33 mouse cellular contexts compared by ENCODE assay signal in genomic region chr8:69741231-69741630, GRCm38 (mm10). TPM values are rescaled to one million over a fixed set of nuclear protein-coding genes. Genes with fewer than 3 reads are reported as not detected.
DNase-seq lines count a peak whose midpoint lies in the region; ATAC-seq and TF ChIP-seq lines count a peak whose summit lies in the region.
"Had no signal": no experiment of that assay in that cellular context is flagged by ENCODE, and none has a peak within 500 bp of the region (broad histone marks: within the 10 kb centered on the region; RNA-seq: fewer than 3 reads in every experiment).

No protein-coding gene starts in this region.

- peaks cover 16% of the 10 kb centered on the region for H3K36me3 ChIP-seq in lung, embryonic 14.5 days (ENCODE audit: insufficient read depth)
- no peaks in the 10 kb centered on the region for H3K36me3 ChIP-seq in myocyte (ENCODE audit: control insufficient read depth, insufficient read depth)

- H3K27ac ChIP-seq in lung, embryonic 14.5 days (ENCODE audit: low read depth), result no peak overlapping the region
- H3K27ac ChIP-seq: heart, embryonic 15.5 days; hindbrain, embryonic 12.5 days; hindbrain, postnatal 0 days; intestine, embryonic 15.5 days; kidney, embryonic 15.5 days; layer of hippocampus, adult 2 months; left cerebral cortex, adult 2 months; limb, embryonic 12.5 days; macrophage; midbrain, embryonic 10.5 days; midbrain, embryonic 15.5 days had no signal

- H3K9ac ChIP-seq in lung, embryonic 14.5 days, result no peak overlapping the region
- H3K9ac ChIP-seq: heart, embryonic 15.5 days; hindbrain, embryonic 12.5 days; intestine, embryonic 15.5 days; kidney, embryonic 15.5 days; limb, embryonic 12.5 days; midbrain, embryonic 15.5 days had no signal

- H3K9me3 ChIP-seq in lung, embryonic 14.5 days (ENCODE audit: low read depth, low read length), result no peaks in the 10 kb centered on the region
- H3K9me3 ChIP-seq: heart, embryonic 15.5 days; hindbrain, embryonic 12.5 days; intestine, embryonic 15.5 days; kidney, embryonic 15.5 days; limb, embryonic 12.5 days; midbrain, embryonic 10.5 days; midbrain, embryonic 15.5 days had no signal

- no peak overlapping the region for H3ac ChIP-seq in myocyte (ENCODE audit: control insufficient read depth, insufficient read length)

- WGBS in lung, embryonic 14.5 days, result 69% methylated on average over 2 of the region's 2 CpGs

- no peak overlapping the region for H3K4me3 ChIP-seq in lung, embryonic 14.5 days (ENCODE audit: low read depth, low read length)
- no peak overlapping the region for H3K4me3 ChIP-seq in myocyte
- H3K4me3 ChIP-seq: heart, embryonic 15.5 days; hindbrain, embryonic 12.5 days; intestine, embryonic 15.5 days; kidney, embryonic 15.5 days; layer of hippocampus, adult 2 months; left cerebral cortex, adult 2 months; limb, embryonic 12.5 days; midbrain, embryonic 10.5 days; midbrain, embryonic 15.5 days had no signal

- H3K4me1 ChIP-seq in lung, embryonic 14.5 days (ENCODE audit: insufficient read depth), result no peaks in the 10 kb centered on the region
- H3K4me1 ChIP-seq: heart, embryonic 15.5 days; hindbrain, embryonic 12.5 days; intestine, embryonic 15.5 days; kidney, embryonic 15.5 days; limb, embryonic 12.5 days; midbrain, embryonic 10.5 days; midbrain, embryonic 15.5 days had no signal

- H3K79me2 ChIP-seq in myocyte (ENCODE audit: control insufficient read depth, insufficient read depth), result no peaks in the 10 kb centered on the region

- ATAC-seq in lung, embryonic 14.5 days (ENCODE audit: insufficient read depth), result no peak
- ATAC-seq in megakaryocyte, adult 5-6 weeks (ENCODE audit: poor library complexity, severe bottlenecking), result no peak
- ATAC-seq: forebrain, embryonic 16.5 days; hindbrain, postnatal 0 days; lung, postnatal 0 days; midbrain, embryonic 15.5 days had no signal

- no peaks in the 10 kb centered on the region for H3K27me3 ChIP-seq in lung, embryonic 14.5 days (ENCODE audit: insufficient read depth, low read length)
- no peaks in the 10 kb centered on the region for H3K27me3 ChIP-seq in myocyte (ENCODE audit: control insufficient read depth, insufficient read depth, insufficient read length)
- H3K27me3 ChIP-seq: heart, embryonic 15.5 days; hindbrain, embryonic 12.5 days; intestine, embryonic 15.5 days; kidney, embryonic 15.5 days; limb, embryonic 12.5 days; midbrain, embryonic 15.5 days had no signal

- no peak overlapping the region for H3K4me2 ChIP-seq in lung, embryonic 14.5 days
- no peak overlapping the region for H3K4me2 ChIP-seq in myocyte (ENCODE audit: low read depth)
- H3K4me2 ChIP-seq: heart, embryonic 15.5 days; hindbrain, embryonic 12.5 days; intestine, embryonic 15.5 days; kidney, embryonic 15.5 days; limb, embryonic 12.5 days; liver, embryonic 11.5 days; midbrain, embryonic 15.5 days had no signal

- TF ChIP-seq POLR2A in myocyte (IDR thresholded peaks at IDR 0.05; ENCODE audit: insufficient read length, low read depth), result no peak

- DNase-seq in embryo, embryonic 10 days (ENCODE audit: low spot score), result peak; percentile 19
- DNase-seq in embryo, embryonic 9.5 days (ENCODE audit: extremely low spot score), result no peak
- DNase-seq in lung, embryonic 14.5 days, result peak; percentile 52
- DNase-seq in lung, adult 18-20 months, result no peak
- peak; percentile 11 for DNase-seq in embryo, embryonic 10.5 days (ENCODE audit: low spot score)
- DNase-seq in thymus, postnatal 14 days, result no peak
- DNase-seq: adrenal gland, postnatal 14 days; cerebellum, adult 11-12 months; cerebellum, postnatal 14 days; gastrocnemius, postnatal 10 days; kidney, postnatal 36 days; right cerebral cortex, adult 18-20 months; spleen, adult 18-20 months; thymus, postnatal 25 days had no signal

- TF ChIP-seq CTCF in lung, embryonic 14.5 days (IDR thresholded peaks at IDR 0.05; ENCODE audit: low read depth), result no peak

TF ChIP-seq in myocyte, 11 proteins besides CTCF, POLR2A, EP300 and RAD21:
- TF ChIP-seq REST (IDR thresholded peaks at IDR 0.05; ENCODE audit: insufficient read depth, insufficient read length) (peak; percentile 68), MYOD1 (IDR thresholded peaks at IDR 0.05; ENCODE audit: control insufficient read depth in 1 of 3, insufficient read length in 2 of 3, low read depth in 2 of 3) (no peak)

RNA-seq across cellular contexts. Expression of gene Zfp963, which starts 8.5 kb away (rescaled TPM):
- polyA plus RNA-seq in lung, embryonic 14.5 days (2014; fragmentation: Nextera tagmentation; extraction: Ambion mirVana), result 5.6 and 5.8 TPM in 2 replicates
- 0.97 TPM for polyA plus RNA-seq in myocyte (2012; fragmentation: generic; extraction: Trizol)
- 7.2 and 8.0 TPM in 2 replicates for total RNA-seq in megakaryocyte, adult 5-6 weeks (2015)
- total RNA-seq in megakaryocyte, adult 5-6 weeks (2017), result 3.7 and 5.5 TPM in 2 replicates

RNA-seq across cellular contexts. Expression of gene Zfp869, which starts 30.7 kb away (rescaled TPM):
- 30.2 and 31.3 TPM in 2 replicates for polyA plus RNA-seq in lung, embryonic 14.5 days (2014; fragmentation: Nextera tagmentation; extraction: Ambion mirVana)
- polyA plus RNA-seq in myocyte (2012; fragmentation: generic; extraction: Trizol), result 5.4 TPM
- total RNA-seq in megakaryocyte, adult 5-6 weeks (2015), result 16.7 and 17.9 TPM in 2 replicates
- total RNA-seq in megakaryocyte, adult 5-6 weeks (2017), result 18.1 and 21.5 TPM in 2 replicates

RNA-seq across cellular contexts. Expression of gene Gm20422, which starts 33.5 kb away (rescaled TPM):
- 0.22 and 0.30 TPM in 2 replicates for polyA plus RNA-seq in lung, embryonic 14.5 days (2014; fragmentation: Nextera tagmentation; extraction: Ambion mirVana)
- 0.13 TPM for polyA plus RNA-seq in myocyte (2012; fragmentation: generic; extraction: Trizol)
- total RNA-seq in megakaryocyte, adult 5-6 weeks (2015), result not detected in 2 replicates
- 0.33 and 0.45 TPM in 2 replicates for total RNA-seq in megakaryocyte, adult 5-6 weeks (2017)
- total RNA-seq: hindbrain, postnatal 0 days; neutrophil, adult 5-6 weeks had no signal
- polyA plus RNA-seq: gonadal fat pad, adult 2 months; hindbrain, embryonic 12.5 days; kidney, embryonic 15.5 days; limb, embryonic 12.5 days; macrophage; stomach, embryonic 16.5 days had no signal

RNA-seq across cellular contexts. Expression of gene Atp13a1, which starts 49.7 kb away (rescaled TPM):
- 46.6 and 57.4 TPM in 2 replicates for polyA plus RNA-seq in lung, embryonic 14.5 days (2014; fragmentation: Nextera tagmentation; extraction: Ambion mirVana)
- 35.6 TPM for polyA plus RNA-seq in myocyte (2012; fragmentation: generic; extraction: Trizol)
- total RNA-seq in megakaryocyte, adult 5-6 weeks (2015), result 19.5 and 21.1 TPM in 2 replicates
- 15.6 and 16.9 TPM in 2 replicates for total RNA-seq in megakaryocyte, adult 5-6 weeks (2017)

RNA-seq across cellular contexts. Expression of gene Zfp866, which starts 49.7 kb away (rescaled TPM):
- polyA plus RNA-seq in lung, embryonic 14.5 days (2014; fragmentation: Nextera tagmentation; extraction: Ambion mirVana), result 30.5 and 31.7 TPM in 2 replicates
- polyA plus RNA-seq in myocyte (2012; fragmentation: generic; extraction: Trizol), result 4.9 TPM
- 23.6 TPM in 2 replicates for total RNA-seq in megakaryocyte, adult 5-6 weeks (2015)
- total RNA-seq in megakaryocyte, adult 5-6 weeks (2017), result 24.9 and 27.2 TPM in 2 replicates

Comparison
In these comparisons a context has a peak if more than half of its experiments do, and no peak if none do; other contexts are left out.
1. DNase-seq: peak in embryo, embryonic 10 days (single experiment), lung, embryonic 14.5 days (single experiment) and embryo, embryonic 10.5 days (single experiment); none in embryo, embryonic 9.5 days (single experiment), lung, adult 18-20 months (0 of 2) and thymus, postnatal 14 days (single experiment).